Mouse (Mus musculus) C2C12 (cell line): ENCODE data around the gene Braf.

Experiments
- CEBPB ChIP-seq: IDR thresholded peaks from one replicate; pipeline ENCODE4 v1.6.1; 2011; ENCODE audit warnings: low read depth, mild to moderate bottlenecking, control low read depth, moderate library complexity
- CTCF ChIP-seq: IDR thresholded peaks from one replicate; pipeline ENCODE4 v1.5.1; 2011; ENCODE audit not compliant: control insufficient read depth, insufficient read depth, insufficient read length
- USF1 ChIP-seq: IDR thresholded peaks from one replicate; pipeline ENCODE4 v1.6.1; 2011; ENCODE audit warnings: low read depth, mild to moderate bottlenecking, control low read depth, moderate library complexity

DNA sequence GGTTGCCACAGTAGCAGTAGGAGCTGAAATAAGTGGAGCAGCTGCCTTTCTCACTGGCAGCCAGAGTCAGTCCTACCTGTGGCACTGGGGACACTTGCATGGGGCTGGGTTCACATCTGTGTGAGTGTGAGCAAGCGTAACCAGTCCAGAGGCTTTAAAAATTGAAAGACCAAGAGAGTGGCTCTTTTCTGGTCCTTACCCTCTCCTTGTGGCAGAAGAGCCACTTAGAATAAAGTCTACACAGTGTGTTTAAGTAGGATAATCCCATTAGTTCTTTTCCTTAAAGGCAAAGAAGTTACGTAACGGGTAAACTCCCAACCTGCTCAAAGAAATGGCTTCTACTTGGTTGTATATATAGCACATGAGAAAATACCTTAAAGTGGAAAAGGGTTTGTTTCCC lies 124.4 kb downstream of the Braf start:
- TF ChIP-seq CEBPB (no peak), CTCF (no peak), USF1 (no peak)
